Mouse (Mus musculus) CH12.LX (cell line): ENCODE results near the gene Lrrc57.

Source experiments
- CTCF ChIP-seq, 2 experiments: IDR thresholded peaks in 1 of 2; conservative IDR thresholded peaks in 1 of 2; 2 replicates each; pipeline ENCODE4 v1.5.1; 2011 to 2012; ENCODE audit warnings: low read depth in 2 of 2, low read length in 2 of 2, improper control_type of control experiment in 1 of 2, inconsistent platforms in 1 of 2, mild to moderate bottlenecking in 1 of 2, moderate library complexity in 1 of 2
- E2F4 ChIP-seq: IDR thresholded peaks from 2 replicates; pipeline ENCODE4 v1.6.1; 2011; ENCODE audit warnings: low read depth, low read length, improper control_type of control experiment; ENCODE audit not compliant: insufficient replicate concordance
- EP300 ChIP-seq: IDR thresholded peaks from 2 replicates; pipeline ENCODE4 v1.6.1; 2011; ENCODE audit warnings: low read length, improper control_type of control experiment
- MEF2A ChIP-seq: IDR thresholded peaks from 2 replicates; pipeline ENCODE4 v1.6.1; 2014; ENCODE audit warnings: low read depth, mild to moderate bottlenecking, inconsistent platforms, low read length, improper control_type of control experiment, borderline replicate concordance
- POLR2A ChIP-seq: IDR thresholded peaks from 2 replicates; pipeline ENCODE4 v1.6.1; 2011; ENCODE audit warnings: low read depth, mild to moderate bottlenecking, improper control_type of control experiment, low read length
- POLR2AphosphoS2 ChIP-seq: IDR thresholded peaks from 2 replicates; pipeline ENCODE4 v1.6.1; 2011; ENCODE audit warnings: low read depth, low read length, improper control_type of control experiment
- SIN3A ChIP-seq: IDR thresholded peaks from 2 replicates; pipeline ENCODE4 v1.6.1; 2012; ENCODE audit warnings: low read length, improper control_type of control experiment, inconsistent platforms
- USF2 ChIP-seq: conservative IDR thresholded peaks from 2 replicates; pipeline ENCODE4 v1.6.1; 2011; ENCODE audit warnings: low read depth, low read length, improper control_type of control experiment
- ZC3H11A ChIP-seq: IDR thresholded peaks from 2 replicates; pipeline ENCODE4 v1.6.1; 2012; ENCODE audit warnings: low read depth, mild to moderate bottlenecking, inconsistent platforms, low read length, improper control_type of control experiment

GRCm38 (mm10) chr2:120571081-120571480 is 38.2 kb downstream of the Lrrc57 start:
- TF ChIP-seq CTCF (conservative IDR thresholded peaks at IDR 0.05 in 1 of 2, IDR thresholded peaks at IDR 0.05 in 1 of 2; ENCODE audit: low read depth in 2 of 2, low read length in 2 of 2), result no peak
- no peak for TF ChIP-seq POLR2AphosphoS2
- TF ChIP-seq SIN3A, result no peak
- TF ChIP-seq POLR2A, result no peak
- TF ChIP-seq ZC3H11A, result no peak
- TF ChIP-seq MEF2A, result no peak
- TF ChIP-seq USF2, result no peak
- no peak for TF ChIP-seq EP300
- no peak for TF ChIP-seq E2F4
